Mouse (Mus musculus): Measurements from ENCODE around the gene Qprt. TPM values are rescaled to one million over a fixed set of nuclear protein-coding genes. Genes with fewer than 3 reads are reported as not detected.
A peak's percentile ranks its signal among the peaks of the same experiment; 100 is the strongest.

The Qprt gene
- polyA plus RNA-seq (2014; fragmentation: Nextera tagmentation; extraction: Ambion mirVana): 0.11 and 0.67 TPM in 2 replicates

GRCm38 (mm10) chr7:127121911-127122270 is at the start of gene Qprt:
Gene Qprt, minus strand, starts transcription at chr7:127122226.
- Histone ChIP-seq H3K9me3 (ENCODE audit: control insufficient read depth, low read length) (no peaks in the 10 kb centered on the region), H3K36me3 (ENCODE audit: control insufficient read depth, insufficient read depth, low read length) (no peaks in the 10 kb centered on the region), H3K27me3 (ENCODE audit: control insufficient read depth, insufficient read depth, low read length) (peaks cover 8% of the 10 kb centered on the region), H3K4me2 (ENCODE audit: low read length) (peak within 1 kb of the TSS; percentile 12; the same call in 1 of the 2 replicates), H3K9ac (replicated peaks; ENCODE audit: low read length) (no peak within 1 kb of the TSS; the same call in 1 of the 2 replicates), H3K4me3 (replicated peaks; ENCODE audit: low read depth, low read length) (no peak within 1 kb of the TSS), H3K4me1 (ENCODE audit: control insufficient read depth, insufficient read depth, low read length) (0 out of 2 replicates have a peak, but pooled peaks cover 3% of the 10 kb centered on the region), H3K27ac (replicated peaks; ENCODE audit: low read depth, low read length) (no peak within 1 kb of the TSS)
- ATAC-seq (ENCODE audit: low FRiP score, low TSS enrichment) (no peak), DNase-seq (no peak)
- 8% methylated on average over 7 of the region's 7 CpGs for WGBS

DNA sequence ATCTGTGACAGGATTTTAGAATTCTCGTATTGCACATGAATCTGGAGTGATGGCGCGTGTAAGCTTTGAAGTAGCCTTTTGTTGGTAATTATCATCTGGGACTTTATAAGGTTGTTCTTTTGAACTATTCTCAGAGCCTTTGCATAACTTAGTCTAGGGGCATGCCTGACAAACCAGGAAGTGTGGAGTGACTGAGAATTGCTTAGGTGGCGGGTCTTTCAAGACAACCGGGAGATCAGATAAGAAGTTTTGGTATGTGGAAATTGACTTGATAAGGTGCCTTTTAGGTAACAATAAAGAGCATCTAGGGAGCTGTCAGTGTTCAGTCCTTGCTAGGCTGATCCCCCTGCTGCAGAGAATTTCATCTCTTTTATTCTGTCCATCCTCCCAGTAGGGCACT is 44.5 kb upstream of the Qprt start:
- ATAC-seq (ENCODE audit: low FRiP score, low TSS enrichment): no peak
- Histone ChIP-seq H3K4me1 (ENCODE audit: control insufficient read depth, insufficient read depth, low read length) (no peaks in the 10 kb centered on the region), H3K9me3 (ENCODE audit: control insufficient read depth, low read length) (no peaks in the 10 kb centered on the region), H3K4me2 (ENCODE audit: low read length) (no peak overlapping the region), H3K9ac (replicated peaks; ENCODE audit: low read length) (no peak overlapping the region), H3K27ac (replicated peaks; ENCODE audit: low read depth, low read length) (no peak overlapping the region), H3K36me3 (ENCODE audit: control insufficient read depth, insufficient read depth, low read length) (no peaks in the 10 kb centered on the region), H3K27me3 (ENCODE audit: control insufficient read depth, insufficient read depth, low read length) (no peaks in the 10 kb centered on the region), H3K4me3 (replicated peaks; ENCODE audit: low read depth, low read length) (no peak overlapping the region)
- no peak for DNase-seq
- 83% methylated on average over 5 of the region's 5 CpGs for WGBS

- no peak for ATAC-seq (ENCODE audit: low FRiP score, low TSS enrichment)
- no peak for DNase-seq
- 81% methylated on average over 12 of the region's 12 CpGs for WGBS
- Histone ChIP-seq H3K36me3 (ENCODE audit: control insufficient read depth, insufficient read depth, low read length) (no peaks in the 10 kb centered on the region), H3K4me3 (replicated peaks; ENCODE audit: low read depth, low read length) (no peak overlapping the region), H3K4me2 (ENCODE audit: low read length) (no peak overlapping the region), H3K4me1 (ENCODE audit: control insufficient read depth, insufficient read depth, low read length) (no peaks in the 10 kb centered on the region), H3K9ac (replicated peaks; ENCODE audit: low read length) (no peak overlapping the region), H3K9me3 (ENCODE audit: control insufficient read depth, low read length) (no peaks in the 10 kb centered on the region), H3K27ac (replicated peaks; ENCODE audit: low read depth, low read length) (no peak overlapping the region), H3K27me3 (ENCODE audit: control insufficient read depth, insufficient read depth, low read length) (no peaks in the 10 kb centered on the region)
Observed at GRCm38 (mm10) chr7:127165607-127166493, 43.8 kb upstream of the Qprt start.

DNA sequence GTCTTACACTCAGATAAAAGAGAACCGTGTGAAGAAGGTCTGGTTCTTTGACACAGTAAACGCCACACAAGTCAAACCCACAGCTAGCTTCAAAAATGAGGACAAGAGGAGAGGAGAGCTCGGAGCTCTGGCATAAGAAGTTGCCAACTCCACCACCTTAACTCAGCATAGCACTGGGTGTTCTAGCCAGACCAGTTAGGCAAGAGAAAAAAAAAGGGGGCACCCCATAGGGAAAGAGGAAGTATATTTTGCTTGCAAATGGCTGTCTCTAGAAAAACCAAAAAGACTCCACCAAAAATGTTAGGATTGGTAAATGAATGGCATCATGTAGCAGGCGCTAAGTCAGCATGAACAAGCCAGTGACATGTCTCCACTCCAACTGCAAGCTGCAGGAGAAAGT is 42.0 kb upstream of the Qprt start:
- DNase-seq (no peak), ATAC-seq (ENCODE audit: low FRiP score, low TSS enrichment) (no peak)
- H3K27me3 ChIP-seq (ENCODE audit: control insufficient read depth, insufficient read depth, low read length): no peaks in the 10 kb centered on the region
- H3K36me3 ChIP-seq (ENCODE audit: control insufficient read depth, insufficient read depth, low read length): no peaks in the 10 kb centered on the region
- H3K4me3 ChIP-seq (replicated peaks; ENCODE audit: low read depth, low read length): no peak overlapping the region
- no peak overlapping the region for H3K9ac ChIP-seq (replicated peaks; ENCODE audit: low read length)
- WGBS: 87% methylated on average over 4 of the region's 4 CpGs
- no peaks in the 10 kb centered on the region for H3K4me1 ChIP-seq (ENCODE audit: control insufficient read depth, insufficient read depth, low read length)
- H3K27ac ChIP-seq (replicated peaks; ENCODE audit: low read depth, low read length): no peak overlapping the region
- H3K9me3 ChIP-seq (ENCODE audit: control insufficient read depth, low read length): no peaks in the 10 kb centered on the region
- H3K4me2 ChIP-seq (ENCODE audit: low read length): no peak overlapping the region

GRCm38 (mm10) chr7:127162546-127162945 is 40.5 kb upstream of the Qprt start:
- Histone ChIP-seq H3K27ac (replicated peaks; ENCODE audit: low read depth, low read length) (no peak overlapping the region), H3K4me3 (replicated peaks; ENCODE audit: low read depth, low read length) (no peak overlapping the region), H3K9me3 (ENCODE audit: control insufficient read depth, low read length) (no peaks in the 10 kb centered on the region), H3K9ac (replicated peaks; ENCODE audit: low read length) (no peak overlapping the region), H3K27me3 (ENCODE audit: control insufficient read depth, insufficient read depth, low read length) (no peaks in the 10 kb centered on the region), H3K36me3 (ENCODE audit: control insufficient read depth, insufficient read depth, low read length) (no peaks in the 10 kb centered on the region), H3K4me1 (ENCODE audit: control insufficient read depth, insufficient read depth, low read length) (no peaks in the 10 kb centered on the region), H3K4me2 (ENCODE audit: low read length) (no peak overlapping the region)
- 85% methylated on average over 5 of the region's 5 CpGs for WGBS
- DNase-seq (no peak), ATAC-seq (ENCODE audit: low FRiP score, low TSS enrichment) (no peak)

- no peak overlapping the region for H3K27ac ChIP-seq (replicated peaks; ENCODE audit: low read depth, low read length)
- H3K9ac ChIP-seq (replicated peaks; ENCODE audit: low read length): no peak overlapping the region
- ATAC-seq (ENCODE audit: low FRiP score, low TSS enrichment) (no peak), DNase-seq (no peak)
- no peaks in the 10 kb centered on the region for H3K27me3 ChIP-seq (ENCODE audit: control insufficient read depth, insufficient read depth, low read length)
- no peaks in the 10 kb centered on the region for H3K36me3 ChIP-seq (ENCODE audit: control insufficient read depth, insufficient read depth, low read length)
- WGBS: 89% methylated on average over 4 of the region's 4 CpGs
- H3K9me3 ChIP-seq (ENCODE audit: control insufficient read depth, low read length): no peaks in the 10 kb centered on the region
- no peak overlapping the region for H3K4me2 ChIP-seq (ENCODE audit: low read length)
- H3K4me3 ChIP-seq (replicated peaks; ENCODE audit: low read depth, low read length): no peak overlapping the region
- no peaks in the 10 kb centered on the region for H3K4me1 ChIP-seq (ENCODE audit: control insufficient read depth, insufficient read depth, low read length)
Observed at GRCm38 (mm10) chr7:127157548-127157947, 35.5 kb upstream of the Qprt start.

DNA sequence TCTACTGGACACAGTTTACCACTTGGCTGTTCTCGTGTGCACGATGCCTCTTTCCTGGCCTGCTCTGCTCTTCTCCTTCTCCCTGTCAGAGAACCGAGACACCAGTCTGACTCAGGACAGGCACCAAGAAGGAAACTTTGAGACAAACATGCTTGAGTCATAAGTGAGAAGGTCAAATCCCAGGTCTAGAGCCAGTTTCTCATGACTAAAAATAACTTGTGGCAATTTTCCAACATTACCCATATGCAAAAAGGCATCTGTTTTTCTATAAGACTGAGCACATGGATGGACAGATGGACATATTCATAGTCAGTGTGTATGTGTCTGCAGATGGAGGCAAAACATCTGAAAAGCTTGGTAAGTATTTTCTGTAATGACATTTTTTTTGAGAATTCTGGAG is 31.5 kb upstream of the Qprt start:
- no peak overlapping the region for H3K9ac ChIP-seq (replicated peaks; ENCODE audit: low read length)
- WGBS: 88% methylated on average over 3 of the region's 3 CpGs
- H3K4me3 ChIP-seq (replicated peaks; ENCODE audit: low read depth, low read length): no peak overlapping the region
- no peak overlapping the region for H3K4me2 ChIP-seq (ENCODE audit: low read length)
- H3K36me3 ChIP-seq (ENCODE audit: control insufficient read depth, insufficient read depth, low read length): no peaks in the 10 kb centered on the region
- H3K27me3 ChIP-seq (ENCODE audit: control insufficient read depth, insufficient read depth, low read length): no peaks in the 10 kb centered on the region
- H3K4me1 ChIP-seq (ENCODE audit: control insufficient read depth, insufficient read depth, low read length): no peaks in the 10 kb centered on the region
- no peak for ATAC-seq (ENCODE audit: low FRiP score, low TSS enrichment)
- H3K27ac ChIP-seq (replicated peaks; ENCODE audit: low read depth, low read length): no peak overlapping the region
- no peaks in the 10 kb centered on the region for H3K9me3 ChIP-seq (ENCODE audit: control insufficient read depth, low read length)
- no peak for DNase-seq

DNA sequence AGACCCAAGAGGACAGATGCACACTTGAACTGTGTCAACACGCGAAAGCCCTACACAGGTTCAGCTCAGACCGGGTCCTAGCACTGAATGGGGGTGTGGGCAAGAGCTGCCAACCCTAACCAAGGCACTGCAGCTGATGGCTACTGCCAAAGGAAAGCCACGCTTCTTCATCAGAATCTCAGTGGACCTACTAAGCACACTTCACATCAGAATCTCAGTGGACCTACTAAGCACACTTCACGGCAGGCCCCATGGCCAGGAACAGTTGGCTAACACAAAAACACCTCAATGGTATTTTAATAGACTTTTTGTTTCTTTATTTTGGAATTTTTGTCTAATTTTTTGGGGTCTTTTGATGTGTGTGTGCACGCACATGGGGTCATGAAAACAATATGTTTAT is 30.4 kb upstream of the Qprt start:
- no peak overlapping the region for H3K4me3 ChIP-seq (replicated peaks; ENCODE audit: low read depth, low read length)
- no peaks in the 10 kb centered on the region for H3K36me3 ChIP-seq (ENCODE audit: control insufficient read depth, insufficient read depth, low read length)
- H3K9me3 ChIP-seq (ENCODE audit: control insufficient read depth, low read length): no peaks in the 10 kb centered on the region
- DNase-seq (no peak), ATAC-seq (ENCODE audit: low FRiP score, low TSS enrichment) (no peak)
- no peak overlapping the region for H3K4me2 ChIP-seq (ENCODE audit: low read length)
- no peak overlapping the region for H3K27ac ChIP-seq (replicated peaks; ENCODE audit: low read depth, low read length)
- H3K9ac ChIP-seq (replicated peaks; ENCODE audit: low read length): no peak overlapping the region
- no peaks in the 10 kb centered on the region for H3K4me1 ChIP-seq (ENCODE audit: control insufficient read depth, insufficient read depth, low read length)
- no peaks in the 10 kb centered on the region for H3K27me3 ChIP-seq (ENCODE audit: control insufficient read depth, insufficient read depth, low read length)
- 93% methylated on average over 6 of the region's 6 CpGs for WGBS

- no peaks in the 10 kb centered on the region for H3K27me3 ChIP-seq (ENCODE audit: control insufficient read depth, insufficient read depth, low read length)
- DNase-seq (no peak), ATAC-seq (ENCODE audit: low FRiP score, low TSS enrichment) (no peak)
- H3K36me3 ChIP-seq (ENCODE audit: control insufficient read depth, insufficient read depth, low read length): no peaks in the 10 kb centered on the region
- H3K4me2 ChIP-seq (ENCODE audit: low read length): no peak overlapping the region
- H3K27ac ChIP-seq (replicated peaks; ENCODE audit: low read depth, low read length): no peak overlapping the region
- H3K9me3 ChIP-seq (ENCODE audit: control insufficient read depth, low read length): no peaks in the 10 kb centered on the region
- 84% methylated on average over 3 of the region's 3 CpGs for WGBS
- no peak overlapping the region for H3K9ac ChIP-seq (replicated peaks; ENCODE audit: low read length)
- no peak overlapping the region for H3K4me3 ChIP-seq (replicated peaks; ENCODE audit: low read depth, low read length)
- H3K4me1 ChIP-seq (ENCODE audit: control insufficient read depth, insufficient read depth, low read length): no peaks in the 10 kb centered on the region
Observed at GRCm38 (mm10) chr7:127147901-127148300, 25.9 kb upstream of the Qprt start.

Data from midbrain, embryonic 14.5 days (tissue).